Mouse (Mus musculus) heart, postnatal 0 days (tissue): ENCODE measurements at regions not wholly inside any gene's neighbourhood (a gene's known extent, or its start where the extent isn't known, plus 50 kb on each side); places are given as distances from the start of the nearest gene placed in this dataset.

Source experiments
- CTCF ChIP-seq: IDR thresholded peaks from 2 replicates; pipeline ENCODE4 v1.5.1; 2016; ENCODE audit warnings: antibody characterized with exemption, control low read depth, low read depth
- EP300 ChIP-seq: IDR thresholded peaks from 2 replicates; pipeline ENCODE4 v1.6.1; 2016; ENCODE audit warnings: antibody characterized with exemption, low read depth

- TF ChIP-seq CTCF (no peak), EP300 (no peak)
These were observed 263.5 kb upstream of the Cxxc4 start for GRCm38 (mm10) chr3:133972774-133973173.
